Mouse (Mus musculus) hindbrain, embryonic 14.5 days (tissue): ENCODE data around the gene Slco4c1. TPM values are rescaled to one million over a fixed set of nuclear protein-coding genes. Genes with fewer than 3 reads are reported as not detected.

Experiments used
- ATAC-seq: fragments of 200-750 bp; cut with Nextera tagmentation; 2 replicates; pipeline ENCODE4 v1.8.0; 2017; ENCODE audit warnings: moderate number of reproducible peaks, mild to moderate bottlenecking, moderate TSS enrichment, moderate library complexity; ENCODE audit not compliant: low FRiP score
- DNase-seq: peaks from one replicate; pipeline ENCODE4 v3.0.0-alpha.2; 2015; ENCODE audit warnings: low spot score
- H3K27ac ChIP-seq: fragments of 300-500 bp; sonication (generic); 2 replicates; pipeline ENCODE4 v1.5.1; 2014; ENCODE audit warnings: mild to moderate bottlenecking, moderate library complexity
- H3K27me3 ChIP-seq: fragments of 300-500 bp; sonication (generic); 2 replicates; pipeline ENCODE4 v1.6.1; 2014; ENCODE audit warnings: mild to moderate bottlenecking, low read length, mixed read lengths; ENCODE audit not compliant: control insufficient read depth, insufficient read depth
- H3K36me3 ChIP-seq: fragments of 300-500 bp; sonication (generic); replicated peaks from 2 replicates; pipeline ENCODE4 v1.6.1; 2014; ENCODE audit not compliant: control insufficient read depth, insufficient read depth
- H3K4me1 ChIP-seq: fragments of 300-500 bp; sonication (generic); replicated peaks from 2 replicates; pipeline ENCODE4 v1.6.1; 2014; ENCODE audit warnings: antibody characterized with exemption, low read length, mixed read lengths; ENCODE audit not compliant: control insufficient read depth, insufficient read depth
- H3K4me2 ChIP-seq: fragments of 300-500 bp; sonication (generic); replicated peaks from 2 replicates; pipeline ENCODE4 v1.6.1; 2014; ENCODE audit warnings: mild to moderate bottlenecking, moderate library complexity
- H3K4me3 ChIP-seq: fragments of 300-500 bp; sonication (generic); replicated peaks from 2 replicates; pipeline ENCODE4 v1.5.1; 2014; ENCODE audit warnings: mild to moderate bottlenecking, low read length
- H3K9ac ChIP-seq: fragments of 300-500 bp; sonication (generic); 2 replicates; pipeline ENCODE4 v1.6.1; 2014
- H3K9me3 ChIP-seq: fragments of 300-500 bp; sonication (generic); 2 replicates; pipeline ENCODE4 v1.6.1; 2016; ENCODE audit warnings: low read length; ENCODE audit not compliant: control insufficient read depth
- WGBS: fragments of 180-500 bp; shearing (Covaris S2); extraction: QIAGEN DNeasy Blood & Tissue Kit; methylation state at CpG from one replicate; pipeline ENCODE4 v1.1.7; 2014; 5-methylcytosine and 5-hydroxymethylcytosine counted together
- polyA plus RNA-seq: library from polyadenylated mRNA; unstranded; fragments of >200 nt; fragmentation: Nextera tagmentation; extraction: Ambion mirVana; gene quantifications from 2 replicates; pipeline ENCODE4 v1.2.1, GENCODE M21; 2014

Gene Slco4c1
- polyA plus RNA-seq, 1 experiment from 2014 or later = 1.2 TPM

GRCm38 (mm10) chr1:96794290-96794689 is 77.7 kb downstream of the Slco4c1 start:
- WGBS = 68% methylated on average over 5 of the region's 5 CpGs
- ATAC-seq = no peak

GRCm38 (mm10) chr1:96789268-96789667 is 82.7 kb downstream of the Slco4c1 start:
- Histone ChIP-seq H3K27ac (no peak overlapping the region), H3K9me3 (no peaks in the 10 kb centered on the region), H3K36me3 (no peaks in the 10 kb centered on the region), H3K9ac (no peak overlapping the region), H3K27me3 (no peaks in the 10 kb centered on the region), H3K4me1 (no peaks in the 10 kb centered on the region), H3K4me3 (no peak overlapping the region), H3K4me2 (no peak overlapping the region)
- WGBS = 92% methylated on average over 1 of the region's 1 CpGs
- DNase-seq (no peak), ATAC-seq (no peak)

More at GRCm38 (mm10) chr1:96794290-96794689, 77.7 kb downstream of the Slco4c1 start:
- Histone ChIP-seq H3K4me2 (no peak overlapping the region), H3K4me1 (no peaks in the 10 kb centered on the region), H3K27me3 (no peaks in the 10 kb centered on the region), H3K36me3 (no peaks in the 10 kb centered on the region), H3K4me3 (no peak overlapping the region), H3K27ac (no peak overlapping the region), H3K9ac (no peak overlapping the region), H3K9me3 (no peaks in the 10 kb centered on the region)
- DNase-seq = no peak

GRCm38 (mm10) chr1:96774174-96774573 is 97.8 kb downstream of the Slco4c1 start:
- ATAC-seq (no peak), DNase-seq (no peak)
- Histone ChIP-seq H3K9ac (no peak overlapping the region), H3K4me2 (no peak overlapping the region), H3K4me1 (no peaks in the 10 kb centered on the region), H3K27me3 (no peaks in the 10 kb centered on the region), H3K9me3 (no peaks in the 10 kb centered on the region), H3K27ac (no peak overlapping the region), H3K4me3 (no peak overlapping the region), H3K36me3 (no peaks in the 10 kb centered on the region)
- WGBS = 98% methylated on average over 4 of the region's 4 CpGs

GRCm38 (mm10) chr1:96773712-96774111 is 98.3 kb downstream of the Slco4c1 start:
- H3K9ac ChIP-seq = no peak overlapping the region
- H3K36me3 ChIP-seq = no peaks in the 10 kb centered on the region
- H3K4me2 ChIP-seq = no peak overlapping the region
- no peaks in the 10 kb centered on the region for H3K27me3 ChIP-seq
- H3K4me3 ChIP-seq = no peak overlapping the region
- no peak overlapping the region for H3K27ac ChIP-seq
- H3K9me3 ChIP-seq = no peaks in the 10 kb centered on the region
- H3K4me1 ChIP-seq = no peaks in the 10 kb centered on the region
- DNase-seq = no peak
- WGBS = 72% methylated on average over 5 of the region's 5 CpGs
- ATAC-seq = no peak

GRCm38 (mm10) chr1:96770283-96770682 is 101.7 kb downstream of the Slco4c1 start:
- Histone ChIP-seq H3K9ac (no peak overlapping the region), H3K9me3 (no peaks in the 10 kb centered on the region), H3K27ac (no peak overlapping the region), H3K4me1 (no peaks in the 10 kb centered on the region), H3K27me3 (no peaks in the 10 kb centered on the region), H3K4me3 (no peak overlapping the region), H3K36me3 (no peaks in the 10 kb centered on the region), H3K4me2 (no peak overlapping the region)
- DNase-seq (no peak), ATAC-seq (no peak)
- 78% methylated on average over 1 of the region's 1 CpGs for WGBS

GRCm38 (mm10) chr1:96768264-96768663 is 103.7 kb downstream of the Slco4c1 start:
- Histone ChIP-seq H3K4me2 (no peak overlapping the region), H3K36me3 (no peaks in the 10 kb centered on the region), H3K27me3 (no peaks in the 10 kb centered on the region), H3K27ac (no peak overlapping the region), H3K9me3 (no peaks in the 10 kb centered on the region), H3K4me1 (no peaks in the 10 kb centered on the region), H3K9ac (no peak overlapping the region), H3K4me3 (no peak overlapping the region)
- ATAC-seq = peak; percentile 53; the same call in 1 of the 2 replicates
- DNase-seq = peak; percentile 71
- 14% methylated on average over 4 of the region's 4 CpGs for WGBS

- Histone ChIP-seq H3K27ac (no peak overlapping the region), H3K9me3 (no peaks in the 10 kb centered on the region), H3K4me1 (no peaks in the 10 kb centered on the region), H3K9ac (no peak overlapping the region), H3K4me3 (no peak overlapping the region), H3K4me2 (no peak overlapping the region), H3K36me3 (no peaks in the 10 kb centered on the region), H3K27me3 (no peaks in the 10 kb centered on the region)
- WGBS = 67% methylated on average over 1 of the region's 1 CpGs
- DNase-seq = no peak
- ATAC-seq = no peak
Observed at GRCm38 (mm10) chr1:96766535-96766934, 105.4 kb downstream of the Slco4c1 start.
